Mouse (Mus musculus) adrenal gland, adult 18-20 months (tissue): ENCODE data around the gene Alox12. TPM values are rescaled to one million over a fixed set of nuclear protein-coding genes. Genes with fewer than 3 reads are reported as not detected.

Source experiments
- DNase-seq, 2 experiments: peaks; one replicate each; pipeline ENCODE4 v3.0.0; 2021 to 2022; ENCODE audit warnings: low spot score in 2 of 2
- long read RNA-seq, 2 experiments: library from polyadenylated mRNA; stranded (forward); transcript quantifications; one replicate each; pipeline ENCODE4 v2.0.0; 2021
- total RNA-seq, 2 experiments: library from RNA; stranded (reverse); gene quantifications; 1 replicate in 1 of 2; 2 replicates in 1 of 2; pipeline ENCODE4 v1.2.3; 2021

The Alox12 gene
- total RNA-seq: 1 to 10 TPM in 1 of 2 experiments, under 1 TPM in 1; 0.96 to 1.1 TPM
- long read RNA-seq, experiment 1, partial matches to known transcripts: 0 of 2 reads
- long read RNA-seq, experiment 1, other reads (novel, unspliced or antisense): 1 of 2 reads
- long read RNA-seq, experiment 2, partial matches to known transcripts: 0 of 3 reads
- long read RNA-seq, experiment 2, other reads (novel, unspliced or antisense): 0 of 3 reads

GRCm38 (mm10) chr11:70254931-70255531, at the start of gene Alox12:
Alox12 (minus strand) TSS chr11:70255353.
- DNase-seq: peak; percentile 48 to 51

DNA sequence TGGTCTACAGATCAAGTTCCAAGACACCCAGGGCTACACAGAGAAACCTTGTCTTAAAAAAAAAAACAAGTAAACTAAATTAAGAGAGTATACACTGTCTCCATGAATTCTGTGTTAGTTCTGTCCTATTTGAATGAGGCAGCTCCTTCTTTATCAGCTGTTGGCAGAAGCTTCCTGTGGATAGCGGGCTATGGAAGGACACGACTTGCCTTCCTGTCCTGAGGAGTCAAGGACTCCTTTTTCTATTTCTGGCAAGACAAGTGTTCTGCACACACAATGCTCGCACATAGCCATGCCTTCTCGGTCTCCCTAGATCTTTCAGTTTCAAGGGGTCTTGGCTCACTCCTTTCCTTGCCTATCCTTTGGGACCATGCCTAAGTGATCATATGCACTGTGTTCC, 47.1 kb upstream of the Alox12 start:
- DNase-seq: no peak

GRCm38 (mm10) chr11:70297836-70298454, 42.8 kb upstream of the Alox12 start:
- no peak for DNase-seq

DNA sequence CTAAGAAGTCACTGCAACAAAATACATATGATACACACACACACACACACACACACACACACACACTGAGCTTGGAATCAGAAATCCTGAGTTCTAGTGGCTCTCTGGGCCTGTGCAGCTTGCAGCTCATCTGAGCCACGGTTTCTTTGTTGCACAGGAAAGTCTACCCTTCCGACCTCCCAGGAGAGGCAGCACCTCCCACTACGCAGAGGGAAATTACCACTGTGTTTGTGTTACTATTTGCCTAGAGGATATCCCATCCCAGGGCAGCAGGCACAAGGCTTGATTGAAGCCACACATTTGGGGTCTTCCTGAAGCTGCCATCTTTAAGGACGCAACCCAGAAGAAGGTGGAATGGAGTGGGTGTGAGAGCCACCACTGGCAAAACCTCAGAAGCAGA, 42.3 kb upstream of the Alox12 start:
- no peak for DNase-seq

GRCm38 (mm10) chr11:70293881-70294280, 38.7 kb upstream of the Alox12 start:
- DNase-seq: no peak

GRCm38 (mm10) chr11:70291235-70291634, 36.1 kb upstream of the Alox12 start:
- DNase-seq: no peak

GRCm38 (mm10) chr11:70289236-70289635, 34.1 kb upstream of the Alox12 start:
- peak in 1 of 2 experiments; percentile 31 for DNase-seq

DNA sequence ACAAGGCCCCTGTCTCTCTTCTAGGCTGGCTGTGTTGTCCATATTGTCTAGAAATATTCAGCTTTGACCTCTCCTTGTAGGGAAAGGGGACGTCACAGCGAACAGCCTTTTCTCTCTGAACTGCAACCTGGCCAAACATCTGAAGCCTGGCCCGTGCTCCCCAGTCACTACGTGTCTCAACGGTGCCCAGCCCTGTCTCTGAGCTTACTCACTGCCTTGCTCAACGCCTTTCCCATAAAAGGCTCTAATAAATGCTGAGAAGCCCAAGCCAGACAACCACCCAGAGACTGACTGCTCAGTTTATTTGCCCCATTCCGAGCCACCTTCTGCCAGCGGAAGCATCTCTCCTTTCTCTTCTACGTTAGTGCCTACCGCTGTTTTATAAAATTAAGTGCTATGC, 32.9 kb upstream of the Alox12 start:
- no peak for DNase-seq

DNA sequence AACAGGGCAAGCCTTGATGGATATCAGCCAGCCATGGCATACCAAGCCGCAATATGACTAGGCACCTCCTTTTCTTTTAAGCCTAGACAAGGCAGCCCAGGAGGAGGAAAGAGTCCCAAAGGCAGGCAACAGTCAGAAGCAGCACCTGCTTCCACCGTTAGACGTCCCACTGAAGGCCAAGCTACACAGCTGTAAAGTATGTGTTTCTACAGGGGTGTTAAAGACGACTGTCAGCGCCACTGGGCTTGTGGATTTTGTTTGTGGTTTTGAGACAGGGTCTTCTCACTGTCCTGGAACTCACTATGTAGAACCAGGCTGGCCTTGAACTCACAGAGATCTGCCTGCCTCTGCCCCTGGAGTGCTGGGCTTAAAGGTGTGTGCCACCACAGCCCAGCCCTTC, 30.5 kb upstream of the Alox12 start:
- DNase-seq: no peak

GRCm38 (mm10) chr11:70284757-70285156, 29.6 kb upstream of the Alox12 start:
- DNase-seq: no peak

DNA sequence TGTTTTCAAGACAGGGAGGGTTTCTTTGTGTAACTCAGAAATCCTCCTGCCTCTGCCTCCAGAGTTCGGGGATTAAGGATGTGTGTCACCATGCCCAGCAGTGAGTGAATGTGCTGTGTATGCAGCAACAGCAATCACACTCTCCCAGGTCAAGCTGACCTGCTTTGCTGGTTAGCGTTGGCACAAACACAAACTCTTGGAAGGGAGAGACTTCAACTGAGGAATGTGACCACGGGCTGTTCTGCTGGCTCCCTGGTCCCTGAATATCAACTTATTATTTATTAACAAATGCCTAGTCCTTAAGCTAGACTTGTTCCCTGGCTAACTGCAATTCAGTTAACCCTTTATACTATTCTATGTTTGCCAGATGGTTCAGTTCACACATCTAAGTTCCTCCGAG, 28.5 kb upstream of the Alox12 start:
- DNase-seq: no peak

DNA sequence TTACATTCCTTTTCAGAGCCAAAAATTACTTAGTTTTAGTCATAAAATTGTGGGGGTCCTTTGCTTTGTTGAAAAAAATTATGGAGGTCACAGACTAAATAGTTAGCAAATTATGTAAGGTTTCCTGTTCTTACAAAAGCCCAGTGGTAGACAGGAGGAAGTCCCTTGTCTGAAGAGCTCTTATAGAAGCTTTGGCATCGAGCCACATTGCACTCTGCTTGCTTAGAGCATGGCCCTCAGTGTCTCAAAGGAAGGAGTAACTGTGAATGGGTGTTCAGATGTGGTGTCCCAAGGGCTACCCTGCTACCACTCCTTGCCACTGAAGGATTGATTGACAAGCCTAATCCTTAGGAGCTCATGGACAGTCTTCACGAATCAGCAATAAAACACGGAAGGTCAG, 25.3 kb upstream of the Alox12 start:
- no peak for DNase-seq

DNA sequence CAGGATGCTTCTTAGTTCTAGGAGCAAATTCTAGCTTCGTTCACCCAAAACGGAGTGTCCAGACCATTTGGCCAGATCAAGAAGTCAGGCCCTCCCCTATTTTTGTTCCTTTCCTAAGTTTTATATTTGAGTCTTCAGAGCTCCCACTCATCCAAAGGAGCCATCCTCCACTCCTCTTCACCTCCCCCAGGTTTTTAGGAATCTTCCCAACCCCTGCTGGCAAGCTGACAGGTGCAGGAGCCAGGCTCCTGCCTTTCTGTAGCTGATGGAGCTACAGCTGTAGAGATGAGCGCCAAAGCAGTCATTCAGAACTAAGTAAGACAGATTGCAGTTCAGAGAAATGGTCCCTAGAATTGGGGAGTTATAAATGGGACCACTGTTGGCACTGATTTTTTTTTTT, 23.8 kb upstream of the Alox12 start:
- no peak for DNase-seq

- DNase-seq: no peak
Observed at GRCm38 (mm10) chr11:70271641-70272040, 16.5 kb upstream of the Alox12 start.

GRCm38 (mm10) chr11:70266405-70266804, 11.3 kb upstream of the Alox12 start:
- DNase-seq: no peak

GRCm38 (mm10) chr11:70265819-70266218, 10.7 kb upstream of the Alox12 start:
- no peak for DNase-seq

GRCm38 (mm10) chr11:70265252-70265651, 10.1 kb upstream of the Alox12 start:
- DNase-seq: no peak

DNA sequence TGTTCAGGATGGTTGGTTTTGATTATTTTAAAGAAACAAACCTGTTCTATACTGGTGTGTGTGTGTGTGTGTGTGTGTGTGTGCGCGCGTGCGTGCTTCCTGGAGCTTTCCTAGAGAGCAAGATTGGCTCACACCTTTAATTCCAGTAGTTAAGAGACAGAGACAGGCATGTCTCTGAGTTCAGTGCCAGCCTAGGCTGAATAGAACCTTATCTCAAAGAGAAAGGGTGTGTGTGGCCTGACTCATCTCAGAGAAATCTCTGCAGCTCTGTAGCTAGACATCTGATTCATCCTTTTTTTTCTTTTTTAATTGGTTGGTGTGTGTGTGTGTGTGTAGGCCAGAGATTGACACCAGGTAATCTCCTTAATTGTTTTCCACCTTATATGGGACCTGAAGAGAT, 3.9 kb upstream of the Alox12 start:
- no peak for DNase-seq

DNA sequence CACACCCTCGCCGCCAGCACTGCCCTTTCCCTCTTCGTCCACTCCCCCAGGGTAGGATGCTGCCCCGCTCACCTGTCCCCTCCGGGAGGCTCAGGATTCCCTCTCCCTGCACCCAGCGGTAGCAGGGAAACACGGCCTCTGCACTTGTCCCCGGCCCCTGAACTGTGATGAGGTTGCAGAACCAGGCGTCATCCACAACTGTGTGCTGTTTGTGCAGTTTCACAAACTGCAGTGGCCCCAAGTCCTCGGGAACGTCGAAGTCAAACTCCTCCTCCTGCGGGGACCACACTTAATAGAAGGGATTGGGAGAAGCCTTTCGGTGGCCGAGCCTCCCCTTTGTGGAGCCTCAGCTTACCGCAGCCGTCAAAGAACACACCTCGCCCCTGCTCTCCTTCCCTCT, 816 bp downstream of the Alox12 start:
- DNase-seq: no peak

DNA sequence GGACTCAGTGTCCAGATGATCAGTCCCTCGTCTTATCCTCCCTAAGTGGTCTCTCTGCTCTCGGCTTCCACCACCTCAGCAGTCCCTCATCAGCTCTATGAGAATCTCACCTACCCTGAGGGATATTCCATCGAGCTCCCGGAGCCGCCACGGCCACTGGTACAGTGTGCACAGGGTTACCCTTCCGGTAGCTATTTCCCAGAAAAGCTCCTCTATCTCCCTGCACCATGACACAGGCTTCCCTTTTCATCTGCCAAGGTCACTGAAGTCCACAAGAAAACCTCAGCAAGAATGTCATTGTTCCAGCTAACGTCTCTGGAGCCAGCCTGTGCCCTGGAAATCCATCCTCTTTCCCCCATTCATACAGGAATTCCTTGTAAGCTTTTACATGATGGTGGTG, 3.3 kb downstream of the Alox12 start:
- no peak for DNase-seq

DNA sequence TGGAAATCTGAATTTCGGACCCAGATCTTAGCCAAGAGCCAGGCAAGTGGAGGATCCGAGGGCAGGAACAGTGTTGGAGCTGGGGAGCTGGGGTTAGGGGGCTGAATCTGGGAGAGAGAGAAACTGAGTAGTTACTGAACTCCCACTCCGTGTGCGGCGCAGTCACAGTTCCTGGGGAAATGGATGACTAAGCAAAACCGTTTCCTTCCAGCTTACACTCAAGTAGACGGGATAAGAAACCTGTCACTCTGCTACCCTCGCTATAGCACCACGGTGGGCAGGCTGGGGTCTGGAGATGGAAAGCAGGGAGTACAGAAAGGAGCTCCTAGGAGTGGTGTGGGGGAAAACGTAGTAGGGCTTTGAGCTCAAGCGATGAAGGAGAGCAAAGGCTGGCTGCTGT, 5.0 kb downstream of the Alox12 start:
- no peak for DNase-seq

DNA sequence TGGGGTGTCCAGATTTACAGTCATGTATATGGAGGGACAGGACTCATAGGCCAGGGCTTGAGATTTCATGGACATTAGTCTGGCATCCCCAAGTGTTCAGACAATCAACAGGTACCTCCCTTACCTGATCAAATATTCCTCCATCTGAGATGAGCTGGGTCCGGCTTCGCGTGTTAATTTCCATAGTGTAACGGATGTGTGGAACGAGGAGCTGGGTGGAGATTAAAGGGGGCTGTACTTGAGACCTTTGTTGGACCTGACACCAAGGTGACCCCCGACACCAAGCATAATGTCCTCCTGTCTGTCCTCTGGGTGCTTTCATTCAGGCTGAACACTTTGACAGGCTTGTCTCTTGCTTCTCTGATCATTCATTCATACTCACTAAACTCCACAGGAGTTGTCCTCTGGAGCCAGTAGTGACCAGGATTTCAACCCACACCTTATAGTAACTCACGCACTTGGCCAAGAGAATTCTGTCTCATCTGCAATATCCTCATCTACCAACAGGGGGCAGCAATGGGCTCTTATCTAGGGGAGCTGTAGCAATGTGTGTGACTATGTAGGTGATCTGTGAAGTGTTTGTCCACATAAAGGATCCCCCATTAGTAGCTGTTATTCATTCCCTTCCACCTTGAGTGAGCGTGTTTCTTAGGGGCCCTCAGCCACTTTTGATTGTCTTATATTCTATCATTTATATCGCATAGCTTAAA, 7.9 kb downstream of the Alox12 start:
- DNase-seq: peak; percentile 74 to 77
